Mouse (Mus musculus): ENCODE results near the gene Camk2d. TPM values are rescaled to one million over a fixed set of nuclear protein-coding genes. Genes with fewer than 3 reads are reported as not detected.

Gene Camk2d
- polyA plus RNA-seq, 1 experiment from 2014 or later = 7.4 TPM

GRCm38 (mm10) chr3:126629040-126629439, 32.9 kb downstream of the Camk2d start:
- no peak overlapping the region for H3K4me2 ChIP-seq (ENCODE audit: low read depth, low read length)
- 81% methylated on average over 2 of the region's 2 CpGs for WGBS (ENCODE audit: insufficient replicate concordance)
- no peak for TF ChIP-seq CTCF (IDR thresholded peaks at IDR 0.05; ENCODE audit: low read depth)
- TF ChIP-seq EP300 (IDR thresholded peaks at IDR 0.05; ENCODE audit: low read depth) = no peak
- no peaks in the 10 kb centered on the region for H3K27me3 ChIP-seq (ENCODE audit: insufficient read depth, low read length)
- ATAC-seq = no peak
- DNase-seq = no peak
- no peaks in the 10 kb centered on the region; the same call in 1 of the 2 replicates for H3K4me1 ChIP-seq (ENCODE audit: insufficient read depth)
- no peaks in the 10 kb centered on the region for H3K36me3 ChIP-seq (replicated peaks; ENCODE audit: insufficient read depth, low read length)
- H3K9me3 ChIP-seq (ENCODE audit: low read length) = no peaks in the 10 kb centered on the region
- H3K9ac ChIP-seq (replicated peaks) = no peak overlapping the region
- no peak overlapping the region for H3K4me3 ChIP-seq (ENCODE audit: low read depth, low read length)
- H3K27ac ChIP-seq (ENCODE audit: low read depth) = no peak overlapping the region

GRCm38 (mm10) chr3:126630111-126630869, 34.2 kb downstream of the Camk2d start:
- peak overlapping the region; percentile 38; the same call in 1 of the 2 replicates for H3K4me2 ChIP-seq (ENCODE audit: low read depth, low read length)
- H3K9me3 ChIP-seq (ENCODE audit: low read length) = no peaks in the 10 kb centered on the region
- no peak overlapping the region for H3K9ac ChIP-seq (replicated peaks)
- WGBS (ENCODE audit: insufficient replicate concordance) = 48% methylated on average over 19 of the region's 19 CpGs
- TF ChIP-seq EP300 (IDR thresholded peaks at IDR 0.05; ENCODE audit: low read depth) (no peak), CTCF (IDR thresholded peaks at IDR 0.05; ENCODE audit: low read depth) (no peak)
- no peaks in the 10 kb centered on the region for H3K27me3 ChIP-seq (ENCODE audit: insufficient read depth, low read length)
- DNase-seq (no peak), ATAC-seq (no peak)
- no peaks in the 10 kb centered on the region for H3K36me3 ChIP-seq (replicated peaks; ENCODE audit: insufficient read depth, low read length)
- H3K4me3 ChIP-seq (ENCODE audit: low read depth, low read length) = no peak overlapping the region
- no peak overlapping the region for H3K27ac ChIP-seq (ENCODE audit: low read depth)
- no peaks in the 10 kb centered on the region; the same call in 1 of the 2 replicates for H3K4me1 ChIP-seq (ENCODE audit: insufficient read depth)

DNA sequence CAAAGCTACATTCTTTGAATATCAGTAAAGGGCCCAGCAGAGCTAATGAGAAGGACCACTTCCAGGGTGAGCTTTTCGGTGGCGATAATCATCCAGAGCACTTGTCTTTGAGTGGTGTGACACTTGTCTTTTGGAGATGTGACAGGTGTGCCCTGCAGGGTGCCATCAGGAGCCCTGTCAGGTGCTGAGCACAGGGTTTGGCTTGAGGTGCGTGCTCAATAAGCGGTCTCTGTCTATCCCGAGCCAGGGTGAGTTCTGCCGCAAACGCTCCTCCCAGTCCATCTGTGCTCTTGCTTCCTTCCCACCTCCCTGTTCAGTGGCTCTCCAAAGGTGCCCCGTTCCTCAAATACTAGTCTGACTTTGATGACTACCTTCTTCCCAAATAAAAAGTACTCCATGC, 35.5 kb downstream of the Camk2d start:
- Histone ChIP-seq H3K4me3 (ENCODE audit: low read depth, low read length) (no peak overlapping the region), H3K4me2 (ENCODE audit: low read depth, low read length) (no peak overlapping the region), H3K27ac (ENCODE audit: low read depth) (no peak overlapping the region), H3K9ac (replicated peaks) (no peak overlapping the region), H3K9me3 (ENCODE audit: low read length) (no peaks in the 10 kb centered on the region), H3K36me3 (replicated peaks; ENCODE audit: insufficient read depth, low read length) (no peaks in the 10 kb centered on the region), H3K27me3 (ENCODE audit: insufficient read depth, low read length) (no peaks in the 10 kb centered on the region), H3K4me1 (ENCODE audit: insufficient read depth) (no peaks in the 10 kb centered on the region; the same call in 1 of the 2 replicates)
- DNase-seq (no peak), ATAC-seq (no peak)
- TF ChIP-seq CTCF (IDR thresholded peaks at IDR 0.05; ENCODE audit: low read depth) = no peak
- no peak for TF ChIP-seq EP300 (IDR thresholded peaks at IDR 0.05; ENCODE audit: low read depth)
- 84% methylated on average over 8 of the region's 8 CpGs for WGBS (ENCODE audit: insufficient replicate concordance)

GRCm38 (mm10) chr3:126632580-126632979, 36.5 kb downstream of the Camk2d start:
- Histone ChIP-seq H3K9me3 (ENCODE audit: low read length) (no peaks in the 10 kb centered on the region), H3K27ac (ENCODE audit: low read depth) (no peak overlapping the region), H3K36me3 (replicated peaks; ENCODE audit: insufficient read depth, low read length) (no peaks in the 10 kb centered on the region), H3K27me3 (ENCODE audit: insufficient read depth, low read length) (no peaks in the 10 kb centered on the region), H3K4me1 (ENCODE audit: insufficient read depth) (no peaks in the 10 kb centered on the region; the same call in 1 of the 2 replicates), H3K4me3 (ENCODE audit: low read depth, low read length) (no peak overlapping the region), H3K4me2 (ENCODE audit: low read depth, low read length) (no peak overlapping the region), H3K9ac (replicated peaks) (no peak overlapping the region)
- 76% methylated on average over 7 of the region's 7 CpGs for WGBS (ENCODE audit: insufficient replicate concordance)
- no peak for DNase-seq
- ATAC-seq = no peak
- TF ChIP-seq EP300 (IDR thresholded peaks at IDR 0.05; ENCODE audit: low read depth) = no peak
- TF ChIP-seq CTCF (IDR thresholded peaks at IDR 0.05; ENCODE audit: low read depth) = no peak

DNA sequence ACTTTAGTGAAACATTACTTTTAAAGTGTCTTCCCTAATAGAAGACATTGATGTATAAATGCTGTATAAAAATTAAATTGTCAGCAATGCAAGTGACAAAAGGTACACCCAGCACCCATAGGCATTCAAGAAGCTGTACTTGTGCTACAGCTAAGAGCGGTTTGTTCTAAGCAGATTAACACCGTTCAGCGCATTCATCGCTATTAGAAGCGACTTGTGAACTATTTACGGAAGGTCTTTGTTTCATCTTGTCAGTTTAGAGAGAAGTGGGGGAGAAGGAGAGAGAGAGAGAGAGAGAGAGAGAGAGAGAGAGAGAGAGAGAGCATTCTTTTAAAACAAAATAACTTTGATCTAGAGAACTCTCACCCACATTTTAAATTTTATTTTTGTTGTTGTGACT, 38.1 kb downstream of the Camk2d start:
- TF ChIP-seq CTCF (IDR thresholded peaks at IDR 0.05; ENCODE audit: low read depth) (no peak), EP300 (IDR thresholded peaks at IDR 0.05; ENCODE audit: low read depth) (no peak)
- Histone ChIP-seq H3K27ac (ENCODE audit: low read depth) (no peak overlapping the region), H3K9ac (replicated peaks) (no peak overlapping the region), H3K9me3 (ENCODE audit: low read length) (no peaks in the 10 kb centered on the region), H3K36me3 (replicated peaks; ENCODE audit: insufficient read depth, low read length) (no peaks in the 10 kb centered on the region), H3K4me3 (ENCODE audit: low read depth, low read length) (no peak overlapping the region), H3K27me3 (ENCODE audit: insufficient read depth, low read length) (no peaks in the 10 kb centered on the region), H3K4me2 (ENCODE audit: low read depth, low read length) (no peak overlapping the region), H3K4me1 (ENCODE audit: insufficient read depth) (no peaks in the 10 kb centered on the region)
- WGBS (ENCODE audit: insufficient replicate concordance) = 87% methylated on average over 6 of the region's 6 CpGs
- no peak for ATAC-seq
- DNase-seq = no peak

DNA sequence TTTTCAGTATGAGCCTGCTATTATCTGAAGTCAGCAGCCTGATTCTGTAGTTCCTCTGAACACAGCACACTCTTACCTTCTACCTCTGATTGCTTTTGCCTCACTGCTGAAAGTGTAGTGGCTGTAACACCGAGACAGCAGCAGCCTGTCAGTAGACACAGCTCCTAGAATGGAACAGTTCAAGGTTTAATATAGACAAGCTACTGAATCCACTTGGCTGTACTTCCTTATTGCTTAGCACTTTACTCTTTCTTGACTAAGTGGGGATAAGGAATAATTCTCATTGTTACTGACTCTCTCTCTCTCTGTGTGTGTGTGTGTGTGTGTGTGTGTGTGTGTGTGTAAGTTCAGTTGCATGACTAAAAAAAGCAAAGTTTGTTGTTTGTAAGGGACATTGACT, 42.2 kb downstream of the Camk2d start:
- no peaks in the 10 kb centered on the region for H3K4me1 ChIP-seq (ENCODE audit: insufficient read depth)
- TF ChIP-seq EP300 (IDR thresholded peaks at IDR 0.05; ENCODE audit: low read depth) = no peak
- TF ChIP-seq CTCF (IDR thresholded peaks at IDR 0.05; ENCODE audit: low read depth) = no peak
- H3K4me2 ChIP-seq (ENCODE audit: low read depth, low read length) = no peak overlapping the region
- ATAC-seq (no peak), DNase-seq (no peak)
- no peaks in the 10 kb centered on the region for H3K36me3 ChIP-seq (replicated peaks; ENCODE audit: insufficient read depth, low read length)
- H3K9ac ChIP-seq (replicated peaks) = no peak overlapping the region
- WGBS (ENCODE audit: insufficient replicate concordance) = 68% methylated on average over 1 of the region's 1 CpGs
- no peaks in the 10 kb centered on the region for H3K9me3 ChIP-seq (ENCODE audit: low read length)
- H3K27me3 ChIP-seq (ENCODE audit: insufficient read depth, low read length) = no peaks in the 10 kb centered on the region
- H3K27ac ChIP-seq (ENCODE audit: low read depth) = no peak overlapping the region
- no peak overlapping the region for H3K4me3 ChIP-seq (ENCODE audit: low read depth, low read length)

Data from liver, postnatal 0 days (tissue).